Comparison of ENCODE assay signal across 20 mouse cellular contexts in the genomic region with DNA sequence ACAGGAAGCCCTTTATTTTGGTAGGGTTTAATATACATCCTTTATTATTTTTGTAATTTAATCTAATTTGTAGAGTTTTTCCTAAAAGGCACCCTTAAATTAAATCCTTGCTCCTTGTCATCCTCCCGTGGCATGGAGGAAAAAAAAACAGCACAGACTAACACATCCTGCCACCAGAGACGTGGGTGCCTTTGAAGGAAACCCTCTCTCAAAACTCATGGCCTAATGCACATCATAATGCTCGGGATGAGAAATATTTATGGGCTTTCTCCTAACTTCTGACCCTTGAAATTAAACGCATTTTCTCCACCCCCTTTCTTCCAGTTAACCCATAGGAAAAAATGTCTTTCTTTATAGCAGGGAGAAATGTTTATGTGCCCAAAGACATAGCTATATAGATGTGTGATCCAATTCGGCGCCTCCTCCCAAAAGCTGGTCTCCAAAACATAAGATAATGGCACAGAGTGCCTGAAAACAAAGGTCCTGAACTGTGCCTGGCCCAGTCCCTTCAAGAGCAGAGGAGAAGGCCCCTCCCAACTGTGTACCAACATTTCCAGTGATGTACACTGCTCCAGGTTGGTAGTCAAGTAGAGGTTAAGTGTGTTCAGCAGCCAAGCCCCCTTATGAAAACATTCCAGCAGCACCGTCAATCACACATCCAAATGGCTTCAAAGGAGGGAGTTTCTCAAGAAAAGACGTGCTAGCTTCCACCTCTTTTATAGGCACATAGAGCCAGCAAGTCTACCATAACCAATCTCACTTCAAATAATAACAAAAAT.
DNase-seq lines count a peak whose midpoint lies in the region; ATAC-seq and TF ChIP-seq lines count a peak whose summit lies in the region.
"Had no signal": no experiment of that assay in that cellular context is flagged by ENCODE, and none has a peak within 500 bp of the region (broad histone marks: within the 10 kb centered on the region; RNA-seq: fewer than 3 reads in every experiment).

No protein-coding gene starts in this region.

- no peaks in the 10 kb centered on the region for H3K9me3 ChIP-seq in kidney, postnatal 0 days (replicated peaks; ENCODE audit: low read length)
- no peaks in the 10 kb centered on the region for H3K9me3 ChIP-seq in neural tube, embryonic 13.5 days
- no peaks in the 10 kb centered on the region for H3K9me3 ChIP-seq in neural tube, embryonic 15.5 days (replicated peaks)
- no peaks in the 10 kb centered on the region for H3K9me3 ChIP-seq in limb, embryonic 10.5 days (replicated peaks)
- no peaks in the 10 kb centered on the region for H3K9me3 ChIP-seq in stomach, embryonic 15.5 days
- H3K9me3 ChIP-seq: heart, embryonic 10.5 days; megakaryocyte, embryonic 14.5 days had no signal

- H3K27me3 ChIP-seq in kidney, postnatal 0 days (ENCODE audit: insufficient read depth, low read length), result no peaks in the 10 kb centered on the region
- H3K27me3 ChIP-seq in neural tube, embryonic 13.5 days, result no peaks in the 10 kb centered on the region
- no peaks in the 10 kb centered on the region for H3K27me3 ChIP-seq in neural tube, embryonic 15.5 days (replicated peaks)
- no peaks in the 10 kb centered on the region for H3K27me3 ChIP-seq in limb, embryonic 10.5 days (ENCODE audit: low read depth, poor library complexity, severe bottlenecking)
- H3K27me3 ChIP-seq in stomach, embryonic 15.5 days (replicated peaks), result no peaks in the 10 kb centered on the region
- H3K27me3 ChIP-seq: lung, embryonic 15.5 days; megakaryocyte, embryonic 14.5 days had no signal

- H3K4me1 ChIP-seq in kidney, postnatal 0 days (replicated peaks; ENCODE audit: insufficient read depth, low read length), result peaks cover 6% of the 10 kb centered on the region
- H3K4me1 ChIP-seq in neural tube, embryonic 13.5 days (replicated peaks), result peaks cover 31% of the 10 kb centered on the region
- peaks cover 18% of the 10 kb centered on the region for H3K4me1 ChIP-seq in neural tube, embryonic 15.5 days
- H3K4me1 ChIP-seq in limb, embryonic 10.5 days, result peaks cover 40% of the 10 kb centered on the region
- H3K4me1 ChIP-seq in stomach, embryonic 15.5 days, result peaks cover 4% of the 10 kb centered on the region; the same call in 1 of the 2 replicates
- H3K4me1 ChIP-seq: megakaryocyte, embryonic 14.5 days had no signal

- 27% methylated on average over 8 of the region's 8 CpGs for WGBS in kidney, postnatal 0 days
- 35% methylated on average over 8 of the region's 8 CpGs for WGBS in neural tube, embryonic 13.5 days
- WGBS in neural tube, embryonic 15.5 days, result 40% methylated on average over 8 of the region's 8 CpGs
- 35% methylated on average over 8 of the region's 8 CpGs for WGBS in limb, embryonic 10.5 days
- 47% methylated on average over 8 of the region's 8 CpGs for WGBS in stomach, embryonic 15.5 days

- no peak overlapping the region for H3K4me2 ChIP-seq in kidney, postnatal 0 days (ENCODE audit: low read length)
- no peak overlapping the region for H3K4me2 ChIP-seq in neural tube, embryonic 13.5 days
- no peak overlapping the region for H3K4me2 ChIP-seq in neural tube, embryonic 15.5 days
- no peak overlapping the region for H3K4me2 ChIP-seq in stomach, embryonic 15.5 days
- H3K4me2 ChIP-seq: lung, embryonic 15.5 days had no signal

- no peak for ATAC-seq in kidney, postnatal 0 days (replicated peaks; ENCODE audit: low FRiP score, low read depth)
- no peak; the same call in 1 of the 2 replicates for ATAC-seq in neural tube, embryonic 13.5 days (ENCODE audit: low read depth)
- no peak for ATAC-seq in neural tube, embryonic 15.5 days (ENCODE audit: low FRiP score)
- ATAC-seq in stomach, embryonic 15.5 days (ENCODE audit: insufficient read depth, low FRiP score, low read depth), result peak; percentile 66; the same call in 1 of the 2 replicates
- ATAC-seq: forebrain, embryonic 14.5 days; hindbrain, postnatal 0 days had no signal

- H3K27ac ChIP-seq in kidney, postnatal 0 days, result no peak overlapping the region
- H3K27ac ChIP-seq in neural tube, embryonic 13.5 days (replicated peaks), result peak overlapping the region; percentile 50; the same call in 1 of the 2 replicates
- H3K27ac ChIP-seq in neural tube, embryonic 15.5 days (replicated peaks), result no peak overlapping the region
- H3K27ac ChIP-seq in limb, embryonic 10.5 days, result peak overlapping the region; percentile 71
- no peak overlapping the region for H3K27ac ChIP-seq in stomach, embryonic 15.5 days
- H3K27ac ChIP-seq: heart, embryonic 10.5 days; hindbrain, postnatal 0 days; lung, embryonic 15.5 days had no signal

- H3K36me3 ChIP-seq in kidney, postnatal 0 days (ENCODE audit: insufficient read depth, low read length), result no peaks in the 10 kb centered on the region
- H3K36me3 ChIP-seq in neural tube, embryonic 13.5 days, result no peaks in the 10 kb centered on the region
- H3K36me3 ChIP-seq in neural tube, embryonic 15.5 days, result no peaks in the 10 kb centered on the region
- H3K36me3 ChIP-seq in limb, embryonic 10.5 days, result peaks cover 4% of the 10 kb centered on the region; the same call in 1 of the 2 replicates
- no peaks in the 10 kb centered on the region for H3K36me3 ChIP-seq in stomach, embryonic 15.5 days
- H3K36me3 ChIP-seq: heart, embryonic 10.5 days; lung, embryonic 15.5 days had no signal

- no peak overlapping the region for H3K4me3 ChIP-seq in kidney, postnatal 0 days (replicated peaks; ENCODE audit: low read depth, low read length)
- H3K4me3 ChIP-seq in neural tube, embryonic 13.5 days, result no peak overlapping the region
- H3K4me3 ChIP-seq in neural tube, embryonic 15.5 days (replicated peaks), result no peak overlapping the region
- no peak overlapping the region for H3K4me3 ChIP-seq in limb, embryonic 10.5 days
- no peak overlapping the region for H3K4me3 ChIP-seq in stomach, embryonic 15.5 days (replicated peaks)
- H3K4me3 ChIP-seq: erythroblast, embryonic 14.5 days; heart, embryonic 10.5 days; lung, embryonic 15.5 days; megakaryocyte, embryonic 14.5 days had no signal

- DNase-seq in kidney, postnatal 0 days (ENCODE audit: low spot score), result peak; percentile 40
- DNase-seq in kidney, postnatal 36 days, result no peak
- DNase-seq in limb, embryonic 10.5 days (ENCODE audit: low spot score), result no peak
- no peak for DNase-seq in ovary, adult 18-20 months (ENCODE audit: low spot score)
- DNase-seq: adrenal gland, postnatal 36 days; cerebellum, adult 8-10 months; gastrocnemius, postnatal 36 days; heart, postnatal 10 days; kidney, adult 8-10 months; right cerebral cortex, postnatal 25 days; thymus, postnatal 36 days had no signal

- TF ChIP-seq CTCF in kidney, postnatal 0 days (IDR thresholded peaks at IDR 0.05; ENCODE audit: low read depth), result no peak

- no peak overlapping the region for H3K9ac ChIP-seq in kidney, postnatal 0 days (ENCODE audit: low read depth, low read length)
- H3K9ac ChIP-seq in neural tube, embryonic 13.5 days, result no peak overlapping the region
- no peak overlapping the region for H3K9ac ChIP-seq in neural tube, embryonic 15.5 days (replicated peaks)
- no peak overlapping the region for H3K9ac ChIP-seq in stomach, embryonic 15.5 days
- H3K9ac ChIP-seq: lung, embryonic 15.5 days had no signal

Comparison
In these comparisons a context has a peak if more than half of its experiments do, and no peak if none do; other contexts are left out.
1. H3K27ac ChIP-seq: peak in neural tube, embryonic 13.5 days (single experiment) and limb, embryonic 10.5 days (single experiment); none in kidney, postnatal 0 days (single experiment), neural tube, embryonic 15.5 days (single experiment) and stomach, embryonic 15.5 days (single experiment).